Mouse (Mus musculus) G1E (cell line): ENCODE results near the gene Scgb1a1.

Experiments
- CTCF ChIP-seq: IDR thresholded peaks from 2 replicates; pipeline ENCODE4 v1.5.1; 2012; ENCODE audit warnings: low read depth, low read length, inconsistent platforms, mixed read lengths
- GATA1 ChIP-seq: IDR thresholded peaks from 2 replicates; pipeline ENCODE4 v1.6.1; 2012; ENCODE audit warnings: borderline replicate concordance, low read length, inconsistent platforms, mixed read lengths
- POLR2AphosphoS5 ChIP-seq: IDR thresholded peaks from 2 replicates; pipeline ENCODE4 v1.6.1; 2012; ENCODE audit warnings: low read depth, low read length, inconsistent platforms; ENCODE audit not compliant: insufficient replicate concordance

DNA sequence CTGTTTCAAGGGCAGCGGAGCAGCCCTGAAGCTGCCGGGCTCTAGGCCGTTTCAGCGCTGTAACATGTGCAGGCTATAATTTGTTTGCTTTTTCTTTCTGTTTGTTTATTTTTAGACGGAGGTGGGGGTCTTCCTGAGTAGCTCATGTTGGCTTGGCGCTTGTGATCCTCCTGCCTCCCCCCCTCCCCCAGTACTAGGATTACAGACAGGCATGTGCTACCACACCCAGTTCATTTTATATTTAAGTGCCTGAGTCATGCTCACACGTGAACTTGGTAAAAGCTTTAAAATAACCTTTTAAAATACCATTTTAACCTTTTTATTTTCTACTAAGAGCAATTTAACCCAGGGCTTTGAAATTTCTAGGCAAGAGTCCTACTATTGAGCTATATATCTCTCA, 47.8 kb downstream of the Scgb1a1 start:
- TF ChIP-seq CTCF (no peak), GATA1 (no peak), POLR2AphosphoS5 (no peak)
